In genomic region chr8:79027319-79027718, GRCm38 (mm10) we compare ENCODE assay signal across 9 mouse cellular contexts. TPM values are rescaled to one million over a fixed set of nuclear protein-coding genes. Genes with fewer than 3 reads are reported as not detected.
DNase-seq lines count a peak whose midpoint lies in the region; ATAC-seq and TF ChIP-seq lines count a peak whose summit lies in the region.
"Had no signal": no experiment of that assay in that cellular context is flagged by ENCODE, and none has a peak within 500 bp of the region (broad histone marks: within the 10 kb centered on the region; RNA-seq: fewer than 3 reads in every experiment).

No protein-coding gene starts in this region.

- H3K4me3 ChIP-seq in heart, embryonic 15.5 days = peak overlapping the region; percentile 95
- H3K4me3 ChIP-seq in embryonic facial prominence, embryonic 12.5 days = peak overlapping the region; percentile 92
- H3K4me3 ChIP-seq in hindbrain, postnatal 0 days (ENCODE audit: low read length) = peak overlapping the region; percentile 79
- H3K4me3 ChIP-seq in midbrain, postnatal 0 days (ENCODE audit: low read depth, low read length) = peak overlapping the region; percentile 91

- 33% methylated on average over 3 of the region's 3 CpGs for WGBS in heart, embryonic 15.5 days
- WGBS in embryonic facial prominence, embryonic 12.5 days = 31% methylated on average over 3 of the region's 3 CpGs
- 36% methylated on average over 3 of the region's 3 CpGs for WGBS in hindbrain, postnatal 0 days
- 32% methylated on average over 3 of the region's 3 CpGs for WGBS in midbrain, postnatal 0 days

- H3K4me1 ChIP-seq in heart, embryonic 15.5 days (replicated peaks) = peaks cover 10% of the 10 kb centered on the region
- H3K4me1 ChIP-seq in embryonic facial prominence, embryonic 12.5 days = peaks cover 12% of the 10 kb centered on the region
- H3K4me1 ChIP-seq in hindbrain, postnatal 0 days (ENCODE audit: insufficient read depth, low read length) = no peaks in the 10 kb centered on the region
- H3K4me1 ChIP-seq in midbrain, postnatal 0 days (ENCODE audit: insufficient read depth, low read length) = no peaks in the 10 kb centered on the region

- no peaks in the 10 kb centered on the region for H3K9me3 ChIP-seq in heart, embryonic 15.5 days (replicated peaks)
- no peaks in the 10 kb centered on the region for H3K9me3 ChIP-seq in embryonic facial prominence, embryonic 12.5 days
- H3K9me3 ChIP-seq in hindbrain, postnatal 0 days (ENCODE audit: low read length) = no peaks in the 10 kb centered on the region
- no peaks in the 10 kb centered on the region for H3K9me3 ChIP-seq in midbrain, postnatal 0 days (ENCODE audit: low read length)

- peak overlapping the region; percentile 100; the same call in 1 of the 2 replicates for H3K27ac ChIP-seq in heart, embryonic 15.5 days
- H3K27ac ChIP-seq in embryonic facial prominence, embryonic 12.5 days = peak overlapping the region; percentile 8; the same call in 1 of the 2 replicates
- no peak overlapping the region for H3K27ac ChIP-seq in hindbrain, postnatal 0 days
- no peak overlapping the region for H3K27ac ChIP-seq in midbrain, postnatal 0 days (ENCODE audit: low read depth, low read length)

- DNase-seq in heart, postnatal 10 days = no peak
- DNase-seq in hindbrain, postnatal 0 days (ENCODE audit: low spot score) = no peak
- DNase-seq in midbrain, postnatal 0 days (ENCODE audit: low spot score) = no peak
- no peak for DNase-seq in spleen, postnatal 36 days (ENCODE audit: low spot score in 2 of 2)
- DNase-seq in right cerebral cortex, postnatal 14 days = no peak

- no peaks in the 10 kb centered on the region for H3K27me3 ChIP-seq in heart, embryonic 15.5 days
- no peaks in the 10 kb centered on the region for H3K27me3 ChIP-seq in embryonic facial prominence, embryonic 12.5 days
- no peaks in the 10 kb centered on the region for H3K27me3 ChIP-seq in hindbrain, postnatal 0 days (ENCODE audit: insufficient read depth, low read length)
- no peaks in the 10 kb centered on the region for H3K27me3 ChIP-seq in midbrain, postnatal 0 days (ENCODE audit: insufficient read depth, low read length)

- H3K9ac ChIP-seq in heart, embryonic 15.5 days = no peak overlapping the region; the same call in 1 of the 2 replicates
- H3K9ac ChIP-seq in embryonic facial prominence, embryonic 12.5 days = no peak overlapping the region
- H3K9ac ChIP-seq in hindbrain, postnatal 0 days (replicated peaks; ENCODE audit: low read length) = no peak overlapping the region
- H3K9ac ChIP-seq in midbrain, postnatal 0 days (replicated peaks; ENCODE audit: low read length, poor library complexity, severe bottlenecking) = no peak overlapping the region

- intact Hi-C loops in heart, postnatal 10 days (cut with DNase I) = loop anchor here (5.0 kb wide), 2 partner anchors 205 to 280 kb away; partner anchors contain the start of gene Lsm6

- H3K4me2 ChIP-seq in heart, embryonic 15.5 days = peak overlapping the region; percentile 75
- H3K4me2 ChIP-seq in embryonic facial prominence, embryonic 12.5 days (replicated peaks) = peak overlapping the region; percentile 77
- H3K4me2 ChIP-seq in hindbrain, postnatal 0 days (ENCODE audit: low read depth, low read length) = peak overlapping the region; percentile 86
- peak overlapping the region; percentile 95 for H3K4me2 ChIP-seq in midbrain, postnatal 0 days (ENCODE audit: low read depth, low read length, poor library complexity, severe bottlenecking)

- no peaks in the 10 kb centered on the region for H3K36me3 ChIP-seq in heart, embryonic 15.5 days
- no peaks in the 10 kb centered on the region for H3K36me3 ChIP-seq in embryonic facial prominence, embryonic 12.5 days
- no peaks in the 10 kb centered on the region for H3K36me3 ChIP-seq in hindbrain, postnatal 0 days (ENCODE audit: insufficient read depth, low read length)
- no peaks in the 10 kb centered on the region for H3K36me3 ChIP-seq in midbrain, postnatal 0 days (ENCODE audit: insufficient read depth, low read length)
- H3K36me3 ChIP-seq: G1E had no signal

- ATAC-seq in heart, embryonic 15.5 days (replicated peaks; ENCODE audit: insufficient number of reproducible peaks, insufficient read depth, low FRiP score, low read depth) = no peak
- no peak for ATAC-seq in embryonic facial prominence, embryonic 12.5 days (ENCODE audit: insufficient number of reproducible peaks, insufficient read depth, low FRiP score, low TSS enrichment)
- no peak for ATAC-seq in hindbrain, postnatal 0 days
- ATAC-seq in midbrain, postnatal 0 days (ENCODE audit: low FRiP score) = no peak
- ATAC-seq in inflammation-experienced regulatory T-cells, adult 6 months = no peak

- no peak for TF ChIP-seq CTCF in hindbrain, postnatal 0 days (IDR thresholded peaks at IDR 0.05; ENCODE audit: low read depth)
- TF ChIP-seq CTCF in midbrain, postnatal 0 days (IDR thresholded peaks at IDR 0.05) = no peak

RNA-seq across cellular contexts. Expression of gene Zfp827, which starts 0.9 kb away (rescaled TPM):
- 5.4 and 6.3 TPM in 2 replicates for polyA plus RNA-seq in heart, embryonic 15.5 days (2015; fragmentation: Nextera tagmentation; extraction: Ambion mirVana)
- 10 to 100 TPM; 21.9 to 24.6 TPM for total RNA-seq in heart, postnatal 10 days (2021)
- 13.8 and 15.0 TPM in 2 replicates for polyA plus RNA-seq in embryonic facial prominence, embryonic 12.5 days (2016; fragmentation: Nextera tagmentation; extraction: Ambion mirVana)
- total RNA-seq in hindbrain, postnatal 0 days (2014; rRNA removed) = 33.0 and 39.6 TPM in 2 replicates
- polyA plus RNA-seq in hindbrain, postnatal 0 days (2015; fragmentation: Nextera tagmentation; extraction: Ambion mirVana) = 6.2 and 6.8 TPM in 2 replicates
- 37.0 and 37.5 TPM in 2 replicates for total RNA-seq in midbrain, postnatal 0 days (2014; rRNA removed)
- polyA plus RNA-seq in midbrain, postnatal 0 days (2015; fragmentation: Nextera tagmentation; extraction: Ambion mirVana) = 7.4 and 8.8 TPM in 2 replicates
- polyA plus RNA-seq in inflammation-experienced regulatory T-cells, adult 6 months (2017; shearing (Covaris generic)) = 1 to 10 TPM; 2.0 to 7.7 (median 6.2) TPM

Comparison
In these comparisons a context has a peak if more than half of its experiments do, and no peak if none do; other contexts are left out.
1. H3K27ac ChIP-seq: peak in heart, embryonic 15.5 days (single experiment) and embryonic facial prominence, embryonic 12.5 days (single experiment); none in hindbrain, postnatal 0 days (single experiment) and midbrain, postnatal 0 days (single experiment).
2. Peak in every context shown above with its lines, with median percentiles within 50 percentile points of each other: H3K4me2 ChIP-seq and H3K4me3 ChIP-seq.